Mouse (Mus musculus): Measurements from ENCODE around the gene Ap1b1. TPM values are rescaled to one million over a fixed set of nuclear protein-coding genes. Genes with fewer than 3 reads are reported as not detected.
A peak's percentile ranks its signal among the peaks of the same experiment; 100 is the strongest.

The Ap1b1 gene
- total and polyA plus RNA-seq, 3 experiments, result 86.1 to 141 (median 98.0) TPM

DNA sequence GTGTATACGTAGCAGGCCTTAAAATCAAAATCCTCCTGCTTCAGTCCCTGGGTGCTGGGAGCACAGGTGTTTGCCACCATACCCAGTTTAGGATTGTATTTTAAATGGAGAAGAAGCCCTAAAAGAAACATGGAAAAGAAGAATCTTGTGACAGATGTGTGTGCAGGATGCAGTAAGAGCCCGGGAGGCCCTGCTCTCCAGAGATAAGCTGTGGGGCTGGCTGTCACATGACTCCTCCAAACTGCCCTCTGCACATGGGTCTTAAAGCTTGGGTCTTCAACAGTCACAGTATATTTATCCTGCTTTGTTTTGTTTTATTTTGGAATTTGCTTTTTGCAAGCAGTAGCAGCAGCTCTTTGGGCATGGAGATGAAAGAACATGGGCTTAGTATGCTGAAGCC lies 19.1 kb upstream of the Ap1b1 start:
- Histone ChIP-seq H3K9me3 (replicated peaks) (no peaks in the 10 kb centered on the region), H3K27me3 (ENCODE audit: insufficient read depth, low read length) (no peaks in the 10 kb centered on the region), H3K4me1 (ENCODE audit: insufficient read depth, low read depth, low read length) (peaks cover 81% of the 10 kb centered on the region), H3K36me3 (replicated peaks) (peaks cover 14% of the 10 kb centered on the region), H3K4me3 (ENCODE audit: low read depth, low read length) (no peak overlapping the region; the same call in 1 of the 2 replicates)
- TF ChIP-seq CTCF (IDR thresholded peaks at IDR 0.05; ENCODE audit: low read depth, low read length) (no peak), TAL1 (conservative IDR thresholded peaks at IDR 0.05; ENCODE audit: low read depth, low read length) (peak; percentile 93)
- peak; percentile 81 for ATAC-seq (ENCODE audit: extremely low read depth, insufficient number of reproducible peaks, low FRiP score, poor library complexity, severe bottlenecking)
- peak; percentile 81 for DNase-seq (ENCODE audit: low spot score)

- Histone ChIP-seq H3K36me3 (replicated peaks) (peaks cover 12% of the 10 kb centered on the region), H3K4me1 (ENCODE audit: insufficient read depth, low read depth, low read length) (peaks cover 80% of the 10 kb centered on the region), H3K9me3 (replicated peaks) (no peaks in the 10 kb centered on the region), H3K27me3 (ENCODE audit: insufficient read depth, low read length) (no peaks in the 10 kb centered on the region), H3K4me3 (ENCODE audit: low read depth, low read length) (peak overlapping the region; percentile 46; the same call in 1 of the 2 replicates)
- DNase-seq (ENCODE audit: low spot score) (no peak), ATAC-seq (ENCODE audit: extremely low read depth, insufficient number of reproducible peaks, low FRiP score, poor library complexity, severe bottlenecking) (no peak)
- no peak for TF ChIP-seq GATA1 (IDR thresholded peaks at IDR 0.05; ENCODE audit: borderline replicate concordance, low read length)
- TF ChIP-seq POLR2AphosphoS5 (IDR thresholded peaks at IDR 0.05; ENCODE audit: insufficient replicate concordance, low read depth, low read length), result no peak
- no peak for TF ChIP-seq GATA2 (IDR thresholded peaks at IDR 0.05; ENCODE audit: borderline replicate concordance, low read depth, low read length)
- TF ChIP-seq CTCF (IDR thresholded peaks at IDR 0.05; ENCODE audit: low read depth, low read length), result no peak
- TF ChIP-seq TAL1 (conservative IDR thresholded peaks at IDR 0.05; ENCODE audit: low read depth, low read length), result no peak
These were observed 18.2 kb upstream of the Ap1b1 start for GRCm38 (mm10) chr11:4968376-4968775.

GRCm38 (mm10) chr11:4972967-4973870 lies 13.4 kb upstream of the Ap1b1 start:
- Histone ChIP-seq H3K27me3 (ENCODE audit: insufficient read depth, low read length) (no peaks in the 10 kb centered on the region), H3K4me3 (ENCODE audit: low read depth, low read length) (no peak overlapping the region; the same call in 1 of the 2 replicates), H3K9me3 (replicated peaks) (no peaks in the 10 kb centered on the region), H3K36me3 (replicated peaks) (peaks cover 5% of the 10 kb centered on the region), H3K4me1 (ENCODE audit: insufficient read depth, low read depth, low read length) (peaks cover 60% of the 10 kb centered on the region)
- DNase-seq (ENCODE audit: low spot score) (peak; percentile 78), ATAC-seq (ENCODE audit: extremely low read depth, insufficient number of reproducible peaks, low FRiP score, poor library complexity, severe bottlenecking) (peak; percentile 69)
- no peak for TF ChIP-seq TAL1 (conservative IDR thresholded peaks at IDR 0.05; ENCODE audit: low read depth, low read length)
- no peak for TF ChIP-seq GATA2 (IDR thresholded peaks at IDR 0.05; ENCODE audit: borderline replicate concordance, low read depth, low read length)
- TF ChIP-seq GATA1 (IDR thresholded peaks at IDR 0.05; ENCODE audit: borderline replicate concordance, low read length), result no peak
- TF ChIP-seq CTCF (IDR thresholded peaks at IDR 0.05; ENCODE audit: low read depth, low read length), result peak; percentile 82
- TF ChIP-seq POLR2AphosphoS5 (IDR thresholded peaks at IDR 0.05; ENCODE audit: insufficient replicate concordance, low read depth, low read length), result no peak

DNA sequence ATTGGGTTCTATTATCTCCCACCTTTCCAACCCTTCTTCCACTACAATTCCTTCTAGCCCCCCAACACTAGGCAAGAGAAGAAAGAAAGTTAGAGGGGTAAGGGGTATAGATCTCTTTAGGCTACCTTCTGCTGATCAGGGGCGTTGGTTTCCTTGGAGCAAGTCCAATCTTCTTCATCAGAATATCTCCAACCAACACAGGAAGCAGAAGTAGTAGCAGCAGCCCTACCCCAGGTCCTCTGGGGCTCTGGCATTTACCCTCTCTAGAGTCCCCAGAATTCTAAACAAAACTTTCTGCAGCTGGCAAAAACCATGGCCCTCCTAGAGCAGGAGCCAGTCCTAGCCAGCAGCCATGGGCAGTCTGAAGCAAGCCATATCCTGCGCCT lies 12.8 kb upstream of the Ap1b1 start:
- DNase-seq (ENCODE audit: low spot score) (no peak), ATAC-seq (ENCODE audit: extremely low read depth, insufficient number of reproducible peaks, low FRiP score, poor library complexity, severe bottlenecking) (no peak)
- H3K4me1 ChIP-seq (ENCODE audit: insufficient read depth, low read depth, low read length), result peaks cover 54% of the 10 kb centered on the region
- no peaks in the 10 kb centered on the region for H3K27me3 ChIP-seq (ENCODE audit: insufficient read depth, low read length)
- TF ChIP-seq POLR2AphosphoS5 (IDR thresholded peaks at IDR 0.05; ENCODE audit: insufficient replicate concordance, low read depth, low read length) (no peak), CTCF (IDR thresholded peaks at IDR 0.05; ENCODE audit: low read depth, low read length) (no peak), GATA2 (IDR thresholded peaks at IDR 0.05; ENCODE audit: borderline replicate concordance, low read depth, low read length) (no peak), GATA1 (IDR thresholded peaks at IDR 0.05; ENCODE audit: borderline replicate concordance, low read length) (no peak), TAL1 (conservative IDR thresholded peaks at IDR 0.05; ENCODE audit: low read depth, low read length) (no peak)
- H3K4me3 ChIP-seq (ENCODE audit: low read depth, low read length), result no peak overlapping the region
- no peaks in the 10 kb centered on the region for H3K9me3 ChIP-seq (replicated peaks)
- H3K36me3 ChIP-seq (replicated peaks), result no peaks in the 10 kb centered on the region

- Histone ChIP-seq H3K4me3 (ENCODE audit: low read depth, low read length) (no peak overlapping the region), H3K4me1 (ENCODE audit: insufficient read depth, low read depth, low read length) (peaks cover 47% of the 10 kb centered on the region), H3K36me3 (replicated peaks) (no peaks in the 10 kb centered on the region), H3K9me3 (replicated peaks) (no peaks in the 10 kb centered on the region), H3K27me3 (ENCODE audit: insufficient read depth, low read length) (no peaks in the 10 kb centered on the region)
- no peak for DNase-seq (ENCODE audit: low spot score)
- no peak for ATAC-seq (ENCODE audit: extremely low read depth, insufficient number of reproducible peaks, low FRiP score, poor library complexity, severe bottlenecking)
- no peak for TF ChIP-seq POLR2AphosphoS5 (IDR thresholded peaks at IDR 0.05; ENCODE audit: insufficient replicate concordance, low read depth, low read length)
- no peak for TF ChIP-seq GATA1 (IDR thresholded peaks at IDR 0.05; ENCODE audit: borderline replicate concordance, low read length)
- no peak for TF ChIP-seq GATA2 (IDR thresholded peaks at IDR 0.05; ENCODE audit: borderline replicate concordance, low read depth, low read length)
- TF ChIP-seq CTCF (IDR thresholded peaks at IDR 0.05; ENCODE audit: low read depth, low read length), result no peak
- no peak for TF ChIP-seq TAL1 (conservative IDR thresholded peaks at IDR 0.05; ENCODE audit: low read depth, low read length)
These were observed 12.1 kb upstream of the Ap1b1 start for GRCm38 (mm10) chr11:4974376-4975122.

DNA sequence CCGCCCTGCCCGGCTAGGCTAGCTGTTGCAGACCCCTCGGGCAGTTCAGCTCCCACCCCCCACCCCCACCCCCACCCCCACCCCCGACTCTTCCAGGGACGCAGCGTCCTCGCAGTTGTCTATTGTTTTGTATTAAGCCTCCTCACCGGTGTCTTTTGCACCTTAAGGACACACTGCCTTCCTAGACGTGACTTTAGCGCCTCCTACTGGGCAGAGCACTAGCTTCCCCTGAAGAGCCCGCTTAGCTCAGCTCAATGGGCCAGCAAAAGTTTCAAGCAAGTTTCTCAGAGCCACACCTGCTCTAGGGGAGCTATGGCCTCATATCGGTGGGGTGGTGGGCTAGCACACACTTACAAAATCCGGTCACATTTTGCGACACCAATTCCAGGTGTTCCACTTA lies 11.0 kb upstream of the Ap1b1 start:
- ATAC-seq (ENCODE audit: extremely low read depth, insufficient number of reproducible peaks, low FRiP score, poor library complexity, severe bottlenecking) (peak; percentile 30; the same call in 1 of the 2 replicates), DNase-seq (ENCODE audit: low spot score) (peak; percentile 80)
- no peaks in the 10 kb centered on the region for H3K27me3 ChIP-seq (ENCODE audit: insufficient read depth, low read length)
- no peaks in the 10 kb centered on the region for H3K9me3 ChIP-seq (replicated peaks)
- H3K4me3 ChIP-seq (ENCODE audit: low read depth, low read length), result no peak overlapping the region
- peaks cover 36% of the 10 kb centered on the region for H3K4me1 ChIP-seq (ENCODE audit: insufficient read depth, low read depth, low read length)
- H3K36me3 ChIP-seq (replicated peaks), result no peaks in the 10 kb centered on the region
- TF ChIP-seq GATA2 (IDR thresholded peaks at IDR 0.05; ENCODE audit: borderline replicate concordance, low read depth, low read length), result no peak
- TF ChIP-seq CTCF (IDR thresholded peaks at IDR 0.05; ENCODE audit: low read depth, low read length), result peak; percentile 88
